Mouse (Mus musculus) kidney, embryonic 14.5 days (tissue): ENCODE measurements around the gene Pfdn2. TPM values are rescaled to one million over a fixed set of nuclear protein-coding genes. Genes with fewer than 3 reads are reported as not detected.
"Not testable (repeated sequence)": the region's sequence is repeated elsewhere in the genome, so short reads cannot be mapped to it uniquely, and the experiment has no call there.

ENCODE experiments used
- ATAC-seq: fragments of 200-750 bp; cut with Nextera tagmentation; 2 replicates; pipeline ENCODE4 v1.8.0; 2017; ENCODE audit warnings: moderate number of reproducible peaks, mild to moderate bottlenecking, moderate TSS enrichment, moderate library complexity; ENCODE audit not compliant: low FRiP score, low TSS enrichment
- H3K27ac ChIP-seq: fragments of 300-500 bp; sonication (generic); 2 replicates; pipeline ENCODE4 v1.5.1; 2014; ENCODE audit warnings: low read depth, mild to moderate bottlenecking, low read length, moderate library complexity, mixed read lengths
- H3K27me3 ChIP-seq: fragments of 300-500 bp; sonication (generic); 2 replicates; pipeline ENCODE4 v1.6.1; 2014; ENCODE audit warnings: mild to moderate bottlenecking, low read length; ENCODE audit not compliant: control insufficient read depth, insufficient read depth
- H3K36me3 ChIP-seq: fragments of 300-500 bp; sonication (generic); 2 replicates; pipeline ENCODE4 v1.6.1; 2014; ENCODE audit warnings: low read length, mixed read lengths; ENCODE audit not compliant: control insufficient read depth, insufficient read depth
- H3K4me1 ChIP-seq: fragments of 300-500 bp; sonication (generic); 2 replicates; pipeline ENCODE4 v1.6.1; 2014; ENCODE audit warnings: low read length, mixed read lengths; ENCODE audit not compliant: control insufficient read depth, insufficient read depth
- H3K4me2 ChIP-seq: fragments of 300-500 bp; sonication (generic); replicated peaks from 2 replicates; pipeline ENCODE4 v1.6.1; 2014; ENCODE audit warnings: low read depth, mild to moderate bottlenecking, low read length
- H3K4me3 ChIP-seq: fragments of 300-500 bp; sonication (generic); 2 replicates; pipeline ENCODE4 v1.5.1; 2014; ENCODE audit warnings: mild to moderate bottlenecking, low read length
- H3K9ac ChIP-seq: fragments of 300-500 bp; sonication (generic); 2 replicates; pipeline ENCODE4 v1.6.1; 2014; ENCODE audit warnings: low read depth, mild to moderate bottlenecking, low read length, moderate library complexity
- H3K9me3 ChIP-seq: fragments of 300-500 bp; sonication (generic); 2 replicates; pipeline ENCODE4 v1.6.1; 2016; ENCODE audit warnings: low read length; ENCODE audit not compliant: control insufficient read depth
- WGBS: fragments of 180-500 bp; shearing (Covaris S2); extraction: QIAGEN DNeasy Blood & Tissue Kit; methylation state at CpG from one replicate; pipeline ENCODE4 v1.1.7; 2014; 5-methylcytosine and 5-hydroxymethylcytosine counted together
- polyA plus RNA-seq: library from polyadenylated mRNA; unstranded; fragments of >200 nt; fragmentation: Nextera tagmentation; extraction: Ambion mirVana; gene quantifications from 2 replicates; pipeline ENCODE4 v1.2.1, GENCODE M21; 2014

The Pfdn2 gene
- polyA plus RNA-seq, 1 experiment from 2014 or later = 53.7 TPM

- not testable (repeated sequence) for H3K9ac ChIP-seq, ATAC-seq, H3K9me3 ChIP-seq, H3K4me2 ChIP-seq, H3K36me3 ChIP-seq, H3K4me3 ChIP-seq, H3K27ac ChIP-seq, H3K27me3 ChIP-seq
- 84% methylated on average over 4 of the region's 4 CpGs for WGBS
- peaks cover 21% of the 10 kb centered on the region for H3K4me1 ChIP-seq
These were observed 18.9 kb upstream of the Pfdn2 start for GRCm38 (mm10) chr1:171326588-171326987.

GRCm38 (mm10) chr1:171328244-171328643 lies 17.2 kb upstream of the Pfdn2 start:
- Histone ChIP-seq H3K4me3 (peak overlapping the region; percentile 87), H3K9ac (peak overlapping the region; percentile 93; the same call in 1 of the 2 replicates), H3K4me1 (peaks cover 21% of the 10 kb centered on the region), H3K27ac (peak overlapping the region; percentile 99; the same call in 1 of the 2 replicates), H3K9me3 (no peaks in the 10 kb centered on the region), H3K36me3 (peaks cover 4% of the 10 kb centered on the region), H3K27me3 (no peaks in the 10 kb centered on the region), H3K4me2 (peak overlapping the region; percentile 76)
- ATAC-seq = no peak
- WGBS = 30% methylated on average over 9 of the region's 9 CpGs

- H3K4me3 ChIP-seq = peak within 1 kb of the TSS; percentile 87
- under 1% methylated on average over 39 of the region's 48 CpGs for WGBS
- no peaks in the 10 kb centered on the region for H3K9me3 ChIP-seq
- H3K36me3 ChIP-seq = peaks cover 8% of the 10 kb centered on the region
- peak within 1 kb of the TSS; percentile 76 for H3K4me2 ChIP-seq
- peak within 1 kb of the TSS; percentile 93 for H3K9ac ChIP-seq
- peak within 1 kb of the TSS; percentile 99 for H3K27ac ChIP-seq
- ATAC-seq = peak; percentile 92
- H3K27me3 ChIP-seq = no peaks in the 10 kb centered on the region
- H3K4me1 ChIP-seq = peaks cover 21% of the 10 kb centered on the region
These were observed 16.5 kb upstream of the Pfdn2 start, which contains the start of gene Dedd for GRCm38 (mm10) chr1:171328839-171329432. TSS of gene Dedd (plus strand) at chr1:171329145.

GRCm38 (mm10) chr1:171329433-171330215 lies 15.8 kb upstream of the Pfdn2 start:
- Histone ChIP-seq H3K4me1 (peaks cover 21% of the 10 kb centered on the region), H3K36me3 (peaks cover 8% of the 10 kb centered on the region), H3K9me3 (no peaks in the 10 kb centered on the region), H3K9ac (peak overlapping the region; percentile 93), H3K4me3 (peak overlapping the region; percentile 87), H3K27ac (peak overlapping the region; percentile 99), H3K27me3 (no peaks in the 10 kb centered on the region), H3K4me2 (peak overlapping the region; percentile 76)
- peak; percentile 91 for ATAC-seq
- WGBS = under 1% methylated on average over 59 of the region's 61 CpGs

- no peaks in the 10 kb centered on the region for H3K9me3 ChIP-seq
- H3K27me3 ChIP-seq = no peaks in the 10 kb centered on the region
- peaks cover 21% of the 10 kb centered on the region for H3K4me1 ChIP-seq
- WGBS = 0% methylated on average over 4 of the region's 4 CpGs
- peak overlapping the region; percentile 76 for H3K4me2 ChIP-seq
- peaks cover 8% of the 10 kb centered on the region for H3K36me3 ChIP-seq
- H3K27ac ChIP-seq = peak overlapping the region; percentile 99
- peak overlapping the region; percentile 93 for H3K9ac ChIP-seq
- no peak for ATAC-seq
- peak overlapping the region; percentile 87 for H3K4me3 ChIP-seq
These were observed 15.3 kb upstream of the Pfdn2 start for GRCm38 (mm10) chr1:171330216-171330560.

- no peak for ATAC-seq
- WGBS = 93% methylated on average over 16 of the region's 16 CpGs
- Histone ChIP-seq H3K9me3 (peaks cover 6% of the 10 kb centered on the region; the same call in 1 of the 2 replicates), H3K36me3 (peaks cover 51% of the 10 kb centered on the region), H3K4me2 (no peak overlapping the region), H3K4me3 (no peak overlapping the region), H3K4me1 (peaks cover 16% of the 10 kb centered on the region; the same call in 1 of the 2 replicates), H3K9ac (no peak overlapping the region), H3K27me3 (no peaks in the 10 kb centered on the region), H3K27ac (no peak overlapping the region)
These were observed 2.9 kb upstream of the Pfdn2 start for GRCm38 (mm10) chr1:171342262-171343207.

GRCm38 (mm10) chr1:171343922-171344677 lies 1.4 kb upstream of the Pfdn2 start:
- H3K27me3 ChIP-seq = no peaks in the 10 kb centered on the region
- no peak for ATAC-seq
- no peak overlapping the region for H3K27ac ChIP-seq
- WGBS = 81% methylated on average over 9 of the region's 9 CpGs
- H3K4me2 ChIP-seq = peak overlapping the region; percentile 61
- H3K4me1 ChIP-seq = peaks cover 16% of the 10 kb centered on the region; the same call in 1 of the 2 replicates
- H3K36me3 ChIP-seq = peaks cover 38% of the 10 kb centered on the region
- peak overlapping the region; percentile 84; the same call in 1 of the 2 replicates for H3K9ac ChIP-seq
- peaks cover 6% of the 10 kb centered on the region; the same call in 1 of the 2 replicates for H3K9me3 ChIP-seq
- peak overlapping the region; percentile 91 for H3K4me3 ChIP-seq

- peaks cover 6% of the 10 kb centered on the region; the same call in 1 of the 2 replicates for H3K9me3 ChIP-seq
- peak overlapping the region; percentile 61 for H3K4me2 ChIP-seq
- no peak overlapping the region for H3K27ac ChIP-seq
- peak overlapping the region; percentile 84; the same call in 1 of the 2 replicates for H3K9ac ChIP-seq
- WGBS = 76% methylated on average over 9 of the region's 9 CpGs
- H3K36me3 ChIP-seq = peaks cover 33% of the 10 kb centered on the region
- no peak for ATAC-seq
- no peaks in the 10 kb centered on the region for H3K27me3 ChIP-seq
- peak overlapping the region; percentile 91 for H3K4me3 ChIP-seq
- peaks cover 16% of the 10 kb centered on the region; the same call in 1 of the 2 replicates for H3K4me1 ChIP-seq
These were observed 755 bp upstream of the Pfdn2 start for GRCm38 (mm10) chr1:171344715-171345114.
